Mouse (Mus musculus): ENCODE measurements around the gene Zhx3. TPM values are rescaled to one million over a fixed set of nuclear protein-coding genes. Genes with fewer than 3 reads are reported as not detected.

The Zhx3 gene
- total RNA-seq, 1 experiment from 2014 or later, result 4.5 TPM

GRCm38 (mm10) chr2:160767201-160767600 lies 105.6 kb downstream of the Zhx3 start:
- ATAC-seq (replicated peaks; ENCODE audit: low read depth, poor library complexity, severe bottlenecking), result no peak

- no peak for ATAC-seq (replicated peaks; ENCODE audit: low read depth, poor library complexity, severe bottlenecking)
These were observed 106.4 kb downstream of the Zhx3 start for GRCm38 (mm10) chr2:160766371-160766771.

GRCm38 (mm10) chr2:160765096-160765495 lies 107.7 kb downstream of the Zhx3 start:
- no peak for ATAC-seq (replicated peaks; ENCODE audit: low read depth, poor library complexity, severe bottlenecking)

GRCm38 (mm10) chr2:160764386-160764785 lies 108.4 kb downstream of the Zhx3 start:
- ATAC-seq (replicated peaks; ENCODE audit: low read depth, poor library complexity, severe bottlenecking), result no peak

- peak; percentile 30; the same call in 1 of the 2 replicates for ATAC-seq (replicated peaks; ENCODE audit: low read depth, poor library complexity, severe bottlenecking)
These were observed 109.0 kb downstream of the Zhx3 start for GRCm38 (mm10) chr2:160763816-160764215.

- ATAC-seq (replicated peaks; ENCODE audit: low read depth, poor library complexity, severe bottlenecking), result peak; percentile 59
These were observed 112.2 kb downstream of the Zhx3 start for GRCm38 (mm10) chr2:160760433-160761184.

GRCm38 (mm10) chr2:160756583-160757203 lies 116.1 kb downstream of the Zhx3 start:
- ATAC-seq (replicated peaks; ENCODE audit: low read depth, poor library complexity, severe bottlenecking), result 0 out of 2 replicates have a peak, but pooled peaks have one; percentile 9

GRCm38 (mm10) chr2:160747075-160747474 lies 125.7 kb downstream of the Zhx3 start:
- ATAC-seq (replicated peaks; ENCODE audit: low read depth, poor library complexity, severe bottlenecking), result no peak

- no peak for ATAC-seq (replicated peaks; ENCODE audit: low read depth, poor library complexity, severe bottlenecking)
These were observed 126.2 kb downstream of the Zhx3 start for GRCm38 (mm10) chr2:160746637-160747036.

- peak; percentile 50 for ATAC-seq (replicated peaks; ENCODE audit: low read depth, poor library complexity, severe bottlenecking)
These were observed 127.3 kb downstream of the Zhx3 start for GRCm38 (mm10) chr2:160745497-160745896.

GRCm38 (mm10) chr2:160744823-160745210 lies 128.0 kb downstream of the Zhx3 start:
- no peak for ATAC-seq (replicated peaks; ENCODE audit: low read depth, poor library complexity, severe bottlenecking)

GRCm38 (mm10) chr2:160744040-160744822 lies 128.6 kb downstream of the Zhx3 start:
- ATAC-seq (replicated peaks; ENCODE audit: low read depth, poor library complexity, severe bottlenecking), result peak; percentile 34

GRCm38 (mm10) chr2:160742161-160742609 lies 130.6 kb downstream of the Zhx3 start:
- peak; percentile 13 for ATAC-seq (replicated peaks; ENCODE audit: low read depth, poor library complexity, severe bottlenecking)

- peak; percentile 49 for ATAC-seq (replicated peaks; ENCODE audit: low read depth, poor library complexity, severe bottlenecking)
These were observed 131.2 kb downstream of the Zhx3 start for GRCm38 (mm10) chr2:160741580-160741979.

- no peak for ATAC-seq (replicated peaks; ENCODE audit: low read depth, poor library complexity, severe bottlenecking)
These were observed 132.2 kb downstream of the Zhx3 start for GRCm38 (mm10) chr2:160740521-160741156.

GRCm38 (mm10) chr2:160739647-160740356 lies 133.0 kb downstream of the Zhx3 start:
- ATAC-seq (replicated peaks; ENCODE audit: low read depth, poor library complexity, severe bottlenecking), result no peak

GRCm38 (mm10) chr2:160738354-160738753 lies 134.4 kb downstream of the Zhx3 start:
- no peak for ATAC-seq (replicated peaks; ENCODE audit: low read depth, poor library complexity, severe bottlenecking)

GRCm38 (mm10) chr2:160736466-160736865 lies 136.3 kb downstream of the Zhx3 start:
- no peak for ATAC-seq (replicated peaks; ENCODE audit: low read depth, poor library complexity, severe bottlenecking)

GRCm38 (mm10) chr2:160735706-160736310 lies 137.0 kb downstream of the Zhx3 start:
- no peak for ATAC-seq (replicated peaks; ENCODE audit: low read depth, poor library complexity, severe bottlenecking)
